Mouse (Mus musculus) thymus, postnatal 10 days (tissue): ENCODE measurements around the gene Olfr606.
"Not testable (repeated sequence)": the region's sequence is repeated elsewhere in the genome, so short reads cannot be mapped to it uniquely, and the experiment has no call there.

Experiments used
- DNase-seq, 2 experiments: peaks; one replicate each; pipeline ENCODE4 v3.0.0; 2021; ENCODE audit warnings: low spot score in 2 of 2

Gene Olfr606

DNA sequence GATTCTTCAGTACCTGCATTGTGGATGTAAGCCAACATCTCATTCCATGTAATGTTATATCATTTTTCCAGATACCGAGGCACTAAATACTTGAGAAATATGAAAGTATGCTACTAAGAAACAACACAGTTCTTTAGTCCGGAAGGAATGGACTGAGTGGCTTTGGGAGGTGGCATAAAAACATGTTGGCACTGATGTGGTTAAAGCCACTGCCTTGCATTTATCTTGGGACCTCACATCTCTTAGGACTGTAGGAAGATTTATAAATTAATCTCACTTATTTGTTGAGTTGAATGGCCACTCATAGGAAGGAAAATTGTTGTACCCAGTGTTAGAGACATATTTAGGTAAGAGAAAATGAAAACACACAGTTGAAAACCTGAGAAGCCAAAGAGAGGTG lies at the start of gene Olfr606:
TSS of gene Olfr606 (plus strand) at position 301 of the 400 bp plus-strand sequence.
- no peak for DNase-seq

DNA sequence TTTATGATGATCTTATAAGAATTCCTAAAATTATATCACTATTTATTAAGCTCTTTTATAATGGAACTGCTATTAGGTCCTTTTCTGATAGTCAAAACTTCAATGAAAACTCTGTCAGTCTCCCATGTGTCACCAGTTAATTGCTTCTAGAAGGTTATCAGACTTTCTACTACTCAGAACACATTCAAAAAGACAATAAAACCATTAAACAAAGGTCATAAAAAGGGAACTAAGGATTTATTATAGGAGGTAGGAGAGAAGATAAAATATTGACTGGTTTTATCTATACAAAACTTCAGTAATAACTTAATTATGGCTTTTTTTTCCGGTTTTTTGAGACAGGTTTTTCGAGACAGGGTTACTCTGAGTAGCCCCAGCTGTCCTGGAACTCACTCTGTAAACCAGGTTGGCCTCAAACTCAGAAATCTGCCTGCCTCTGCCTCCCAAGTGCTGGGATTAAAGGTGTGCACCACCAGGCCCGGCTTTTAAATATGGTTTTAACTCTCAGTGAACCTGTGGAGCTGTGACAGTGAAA lies 42.3 kb upstream of the Olfr606 start:
- not testable (repeated sequence) for DNase-seq

DNA sequence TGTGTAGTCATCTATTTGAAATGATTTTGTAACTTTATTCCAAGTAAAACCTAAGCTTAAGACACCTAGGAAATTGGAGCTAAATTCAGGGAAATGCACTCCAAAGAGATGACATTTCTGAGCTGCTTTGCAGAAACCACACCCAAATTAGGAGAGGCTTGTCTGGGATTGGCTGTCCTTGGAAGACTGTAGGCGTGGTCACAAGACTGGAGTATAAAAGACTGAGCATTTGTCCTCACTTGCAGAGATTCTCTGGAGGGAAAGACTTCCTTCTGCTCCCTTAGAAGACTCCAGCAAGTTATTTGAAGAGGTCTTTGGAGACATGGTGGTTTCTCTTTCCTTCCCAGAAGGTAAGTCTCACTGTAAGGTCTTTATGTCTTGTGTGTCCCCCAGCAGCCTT lies 34.1 kb upstream of the Olfr606 start, which contains the start of gene Usp17lc:
TSS of gene Usp17lc (plus strand) at position 301 of the 400 bp plus-strand sequence.
- DNase-seq, result not testable (repeated sequence)

DNA sequence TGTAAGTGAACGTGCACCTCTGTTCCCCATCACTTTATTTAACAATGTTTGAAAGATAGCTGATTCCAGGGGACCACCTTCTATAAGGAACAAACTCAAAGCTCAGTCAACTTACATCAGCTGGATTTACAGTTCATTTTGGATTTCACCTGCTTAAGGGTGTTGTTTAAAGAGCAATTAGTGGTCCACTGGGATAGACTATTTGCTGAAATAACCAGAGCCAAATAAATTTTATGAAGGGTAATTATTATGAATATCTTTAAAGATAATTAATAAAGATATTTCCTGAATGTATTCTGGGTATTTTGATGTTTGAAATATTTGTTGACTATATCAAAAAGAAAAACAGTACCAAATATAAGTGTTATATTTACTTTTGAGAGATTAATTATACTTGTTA lies 3.5 kb upstream of the Olfr606 start, which contains the start of gene Olfr605:
TSS of gene Olfr605 (minus strand) at position 101 of the 400 bp plus-strand sequence.
- no peak for DNase-seq

DNA sequence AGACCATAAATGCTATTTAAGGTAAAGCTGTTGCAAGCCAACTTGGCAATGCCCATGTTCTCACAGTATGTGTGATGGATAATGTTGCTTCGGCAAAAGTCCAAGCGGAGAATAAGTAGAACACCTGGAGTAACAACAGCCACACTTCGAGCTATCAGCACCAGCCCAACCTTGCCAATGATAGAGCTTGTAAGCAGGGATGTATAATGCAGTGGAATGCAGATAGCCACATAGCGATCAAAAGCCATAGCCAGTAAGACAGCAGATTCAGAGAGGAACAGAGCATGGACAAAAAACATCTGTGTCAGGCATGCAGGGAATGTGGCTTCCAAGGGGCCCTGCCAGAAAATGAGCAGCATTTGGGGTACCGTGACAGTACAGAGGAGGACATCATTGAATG lies 11.7 kb downstream of the Olfr606 start:
- DNase-seq, result no peak

DNA sequence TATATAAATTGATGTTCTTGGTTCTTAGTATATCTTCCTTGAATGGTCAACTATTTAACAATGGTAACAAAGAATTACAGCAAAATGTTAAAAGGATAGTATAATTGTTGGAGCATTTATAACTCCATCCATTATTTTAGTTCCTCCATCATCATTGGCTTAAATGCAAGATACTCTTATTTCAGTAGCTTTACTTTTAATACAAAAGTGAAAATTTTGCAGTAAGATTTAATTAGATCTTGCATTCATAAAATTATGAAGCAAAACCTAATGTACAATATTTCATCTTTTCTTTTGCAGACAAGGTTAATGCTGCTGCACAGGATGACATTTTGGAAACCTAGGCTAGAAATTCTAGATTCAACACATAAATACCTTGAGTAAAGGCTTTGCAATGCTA lies 20.7 kb downstream of the Olfr606 start, which contains the start of gene Olfr608:
TSS of gene Olfr608 (plus strand) at position 301 of the 400 bp plus-strand sequence.
- no peak for DNase-seq

DNA sequence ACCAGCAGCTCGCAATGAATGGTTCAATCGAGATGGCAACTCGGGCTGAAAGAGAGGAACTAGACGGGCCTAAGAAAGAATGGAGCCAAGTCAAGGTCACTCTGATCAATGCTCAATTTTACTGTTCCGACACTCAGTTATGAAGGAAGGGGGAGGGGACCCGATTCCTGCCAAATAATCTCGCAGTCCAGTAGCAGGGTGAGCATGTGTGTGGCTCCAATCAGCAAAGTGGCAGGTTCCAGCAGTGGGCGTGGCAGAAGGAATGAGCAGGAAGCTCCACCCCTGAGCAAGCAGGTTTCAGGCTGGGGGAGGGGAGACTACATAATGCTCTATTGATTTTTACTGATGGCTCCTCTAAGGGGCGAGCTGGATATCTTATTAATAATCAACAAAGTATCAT lies 28.3 kb downstream of the Olfr606 start:
- not testable (repeated sequence) for DNase-seq

DNA sequence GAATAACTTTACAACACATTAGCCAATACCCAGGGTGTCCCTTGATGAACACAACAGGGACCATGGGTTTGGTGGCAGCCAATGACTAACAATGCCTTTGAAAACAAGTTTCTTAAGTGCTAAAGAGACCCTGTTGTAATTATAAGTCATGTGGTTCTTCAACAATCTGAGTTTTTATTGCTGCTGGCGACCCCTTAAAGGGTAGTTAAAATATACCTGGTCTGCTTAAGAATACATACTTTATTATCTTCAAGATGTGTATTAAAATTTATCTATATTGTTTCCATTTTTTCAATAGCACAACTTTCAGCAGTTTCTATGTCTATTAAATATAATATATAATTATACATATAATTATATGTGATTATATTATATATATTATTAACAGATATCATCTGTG lies 49.1 kb downstream of the Olfr606 start, which contains the start of gene Olfr609:
TSS of gene Olfr609 (minus strand) at position 101 of the 400 bp plus-strand sequence.
- DNase-seq, result no peak
